Mouse (Mus musculus): Measurements from ENCODE around the gene Ermp1.
"Not testable (repeated sequence)": the region's sequence is repeated elsewhere in the genome, so short reads cannot be mapped to it uniquely, and the experiment has no call there.

Gene Ermp1

GRCm38 (mm10) chr19:29596276-29596675 lies 51.9 kb downstream of the Ermp1 start:
- DNase-seq = no peak

DNA sequence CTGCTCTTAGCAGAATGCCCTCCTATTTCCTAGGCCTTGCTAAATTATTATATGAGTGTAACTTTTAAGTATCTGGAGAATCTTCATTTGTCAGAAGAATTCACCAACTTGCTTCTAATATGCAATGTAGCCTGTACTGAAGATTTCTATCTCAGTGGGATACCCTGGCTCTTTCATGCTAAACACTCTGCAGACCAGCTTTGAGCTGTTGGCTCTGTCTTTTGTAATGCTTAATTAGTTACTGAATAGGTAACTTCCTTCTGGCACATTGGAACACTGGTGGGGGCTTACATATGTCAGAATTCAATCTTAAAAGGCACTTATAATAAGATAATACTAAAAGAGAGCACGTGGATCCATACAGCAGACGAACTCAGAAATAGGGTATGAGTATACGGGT lies 54.4 kb downstream of the Ermp1 start:
- DNase-seq = not testable (repeated sequence)

- no peak for DNase-seq
Observed at GRCm38 (mm10) chr19:29583734-29584133, 64.5 kb downstream of the Ermp1 start.

DNA sequence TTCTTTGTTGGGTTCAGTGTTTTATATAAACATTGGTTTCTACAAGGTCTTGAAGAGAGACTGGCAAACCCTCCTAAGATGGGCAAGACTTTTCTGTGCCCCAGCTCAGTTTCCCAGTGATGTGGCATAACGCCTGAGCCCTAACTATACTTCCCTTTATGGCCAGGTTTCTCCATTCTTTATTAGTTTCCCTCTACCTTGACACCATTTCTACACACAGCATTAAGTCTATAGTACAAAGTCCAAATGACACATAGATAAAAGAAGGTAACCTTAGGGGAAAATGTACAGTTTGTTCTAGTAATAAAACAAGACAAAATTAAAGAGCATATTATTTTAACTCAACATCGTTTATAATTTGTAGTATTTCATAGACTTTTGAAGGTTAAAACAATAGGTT lies 65.8 kb downstream of the Ermp1 start:
- DNase-seq = no peak

DNA sequence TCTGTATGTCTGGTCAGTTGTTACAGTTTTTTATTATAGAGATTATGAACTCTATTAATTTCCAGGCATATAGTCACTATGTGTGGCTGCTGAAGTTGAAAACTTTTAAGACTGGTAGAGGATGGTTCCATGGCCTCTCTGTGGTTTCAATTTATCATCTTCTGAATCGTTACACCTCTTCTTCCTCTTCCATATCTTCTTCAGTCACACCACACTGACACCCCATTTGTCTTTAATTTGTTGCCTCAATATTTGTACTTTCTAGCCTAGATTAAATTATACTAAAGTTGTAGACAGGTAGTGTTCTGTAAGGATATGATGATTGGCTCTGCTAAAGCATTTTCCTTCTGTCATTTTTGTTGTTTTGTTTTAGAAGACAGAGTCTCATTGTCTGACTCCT lies 81.7 kb downstream of the Ermp1 start:
- DNase-seq = no peak

DNA sequence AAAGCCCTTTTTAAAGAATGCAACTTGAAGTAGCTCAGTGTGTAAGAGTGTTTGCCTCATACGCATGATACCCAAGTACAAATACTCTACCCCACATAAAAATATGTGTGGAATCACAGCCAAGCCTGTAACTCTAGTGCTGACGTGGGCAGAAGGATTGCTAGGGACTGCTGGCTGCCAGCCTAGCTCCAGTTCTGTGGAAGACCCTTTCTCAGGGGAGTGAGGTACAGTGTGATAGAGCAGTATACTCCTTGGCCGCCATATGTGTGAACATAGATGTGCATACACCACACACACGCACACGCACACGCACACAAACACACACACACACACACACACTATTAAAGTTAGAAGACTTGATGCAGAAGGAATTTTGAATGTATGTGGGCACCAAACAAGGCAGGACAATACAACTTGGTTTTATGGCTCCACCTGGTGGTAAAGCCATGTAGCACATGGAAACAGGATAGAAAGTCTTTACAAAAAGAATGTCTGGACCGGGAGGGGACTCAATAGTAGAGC lies 84.9 kb downstream of the Ermp1 start:
- peak; percentile 61 to 65 for DNase-seq

- no peak for DNase-seq
Observed at GRCm38 (mm10) chr19:29562603-29563002, 85.6 kb downstream of the Ermp1 start.

DNA sequence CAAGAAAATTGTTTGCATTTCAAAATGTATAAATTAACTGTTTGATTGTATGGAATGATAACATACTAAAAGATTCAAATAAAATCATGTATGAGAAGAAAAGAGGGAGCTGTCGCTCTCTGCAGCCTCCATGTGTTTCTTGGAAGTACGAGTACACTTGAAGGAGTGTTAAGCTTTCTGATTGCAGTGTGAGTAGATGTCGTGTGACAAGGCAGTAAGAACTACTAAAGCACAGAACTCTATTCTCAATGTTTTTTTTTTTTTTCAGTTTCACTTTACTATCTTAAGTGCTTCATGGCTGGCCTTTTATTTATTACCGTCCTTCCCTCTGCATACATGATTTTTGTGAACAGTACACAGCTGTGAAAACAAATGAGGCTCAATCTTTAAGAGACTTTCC lies 86.0 kb downstream of the Ermp1 start:
- no peak for DNase-seq

Measured in cerebellum, adult 18-20 months (tissue).